Mouse (Mus musculus) left cerebral cortex, postnatal 14 days (tissue): ENCODE measurements around the gene Gm49320. TPM values are rescaled to one million over a fixed set of nuclear protein-coding genes. Genes with fewer than 3 reads are reported as not detected.

Experiments used
- DNase-seq, 2 experiments: peaks; one replicate each; pipeline ENCODE4 v3.0.0; 2021 to 2022; ENCODE audit warnings: low spot score in 2 of 2, mixed read lengths in 1 of 2
- intact Hi-C: fragments of 180-260 bp; cut with DNase I; formaldehyde crosslinking; loops from one replicate; pipeline ENCODE4 v1.15.1; 2025
- total RNA-seq, 2 experiments: library from RNA; stranded (reverse); gene quantifications; 2 replicates each; pipeline ENCODE4 v1.2.3; 2021

The Gm49320 gene
- total RNA-seq, 2 experiments from 2014 or later, result not detected

- DNase-seq, result no peak
Measured at GRCm38 (mm10) chr8:4219617-4220016, 19.0 kb upstream of the Gm49320 start.

GRCm38 (mm10) chr8:4222059-4222458 lies 16.6 kb upstream of the Gm49320 start:
- intact Hi-C loops, result no loop called here
- DNase-seq, result no peak

More at GRCm38 (mm10) chr8:4219617-4220016, 19.0 kb upstream of the Gm49320 start:
- intact Hi-C loops, result no loop called here

GRCm38 (mm10) chr8:4226323-4226722 lies 12.3 kb upstream of the Gm49320 start:
- DNase-seq, result no peak
- intact Hi-C loops, result no loop called here

- DNase-seq, result no peak
- intact Hi-C loops, result no loop called here
Measured at GRCm38 (mm10) chr8:4226739-4227347, 11.8 kb upstream of the Gm49320 start, which contains the start of gene Lrrc8e. Lrrc8e (plus strand) TSS chr8:4226827.

GRCm38 (mm10) chr8:4227919-4228318 lies 10.7 kb upstream of the Gm49320 start:
- DNase-seq, result no peak
- intact Hi-C loops, result no loop called here

- no peak for DNase-seq
- intact Hi-C loops, result no loop called here
Measured at GRCm38 (mm10) chr8:4229784-4230183, 8.9 kb upstream of the Gm49320 start.

- intact Hi-C loops, result no loop called here
Measured at GRCm38 (mm10) chr8:4230612-4231351, 7.9 kb upstream of the Gm49320 start.

GRCm38 (mm10) chr8:4237814-4238433 lies 741 bp upstream of the Gm49320 start:
- intact Hi-C loops, result loop anchor here (2.0 kb wide), 1 partner anchor 21 kb away; the partner anchor contains the start of gene Ctxn1
- no peak for DNase-seq

More at GRCm38 (mm10) chr8:4230612-4231351, 7.9 kb upstream of the Gm49320 start:
- no peak for DNase-seq

GRCm38 (mm10) chr8:4239193-4239890 lies 677 bp downstream of the Gm49320 start:
- no peak for DNase-seq
- intact Hi-C loops, result loop anchor here (2.0 kb wide), 1 partner anchor 19 kb away; the partner anchor contains the start of gene Ctxn1

- intact Hi-C loops, result loop anchor here (5.0 kb wide), 1 partner anchor 33 kb away; no protein-coding TSS in a partner anchor
- DNase-seq, result no peak
Measured at GRCm38 (mm10) chr8:4245061-4245460, 6.4 kb downstream of the Gm49320 start.

- DNase-seq, result no peak
- intact Hi-C loops, result loop anchor here (5.0 kb wide), 1 partner anchor 33 kb away; no protein-coding TSS in a partner anchor
Measured at GRCm38 (mm10) chr8:4245737-4246136, 7.1 kb downstream of the Gm49320 start.

GRCm38 (mm10) chr8:4247241-4247640 lies 8.6 kb downstream of the Gm49320 start:
- intact Hi-C loops, result loop anchor here (5.0 kb wide), 1 partner anchor 35 kb away; no protein-coding TSS in a partner anchor

GRCm38 (mm10) chr8:4247951-4248540 lies 9.4 kb downstream of the Gm49320 start, which contains the start of gene Tgfbr3l:
Tgfbr3l (plus strand) TSS chr8:4248214.
- intact Hi-C loops, result loop anchor here (5.0 kb wide), 1 partner anchor 36 kb away; no protein-coding TSS in a partner anchor
- no peak for DNase-seq

More at GRCm38 (mm10) chr8:4247241-4247640, 8.6 kb downstream of the Gm49320 start:
- no peak for DNase-seq

- DNase-seq, result no peak
- intact Hi-C loops, result loop anchor here (5.0 kb wide), 1 partner anchor 37 kb away; no protein-coding TSS in a partner anchor
Measured at GRCm38 (mm10) chr8:4249213-4249612, 10.5 kb downstream of the Gm49320 start.

GRCm38 (mm10) chr8:4250306-4250970 lies 11.8 kb downstream of the Gm49320 start:
- intact Hi-C loops, result loop anchor here (2.0 kb wide), 1 partner anchor 72 kb away; no protein-coding TSS in a partner anchor
- peak; percentile 87 to 89 for DNase-seq

- DNase-seq, result no peak
- intact Hi-C loops, result no loop called here
Measured at GRCm38 (mm10) chr8:4252116-4252760, 13.6 kb downstream of the Gm49320 start.

- intact Hi-C loops, result no loop called here
- peak; percentile 94 to 95 for DNase-seq
Measured at GRCm38 (mm10) chr8:4252934-4253841, 14.5 kb downstream of the Gm49320 start, which contains the start of gene Snapc2. Snapc2 (plus strand) TSS chr8:4253080.
